Mouse (Mus musculus): ENCODE results near the gene Parp11. TPM values are rescaled to one million over a fixed set of nuclear protein-coding genes. Genes with fewer than 3 reads are reported as not detected.

Parp11 gene
- polyA plus RNA-seq (2017; shearing (Covaris generic)), result 10 to 100 TPM; 68.1 to 69.0 TPM

DNA sequence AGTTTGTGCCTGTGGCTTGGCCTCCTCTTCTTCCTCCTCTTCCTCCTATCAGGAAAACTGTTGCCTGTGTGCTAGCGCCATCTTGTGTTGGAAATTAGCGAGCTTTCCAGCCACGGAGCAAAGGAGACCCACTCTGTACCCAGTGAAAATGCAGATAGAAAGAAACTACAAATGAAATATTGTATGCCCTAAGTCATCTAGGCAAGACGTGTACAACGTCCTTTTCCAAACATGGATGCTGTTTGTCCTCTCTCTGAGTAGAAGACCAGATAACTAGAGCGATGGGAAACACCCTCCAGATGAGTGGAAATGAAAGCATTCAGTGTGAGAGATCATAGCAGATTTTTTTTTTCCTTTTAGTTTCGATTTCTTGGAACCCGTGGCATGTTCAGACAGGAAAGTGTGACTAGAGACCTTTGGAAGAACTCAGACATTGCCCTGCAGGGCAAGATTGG, at the start of gene Parp11:
TSS of gene Parp11 (plus strand) at position 405 of the 455 bp plus-strand sequence.
- ATAC-seq, result peak; percentile 95

DNA sequence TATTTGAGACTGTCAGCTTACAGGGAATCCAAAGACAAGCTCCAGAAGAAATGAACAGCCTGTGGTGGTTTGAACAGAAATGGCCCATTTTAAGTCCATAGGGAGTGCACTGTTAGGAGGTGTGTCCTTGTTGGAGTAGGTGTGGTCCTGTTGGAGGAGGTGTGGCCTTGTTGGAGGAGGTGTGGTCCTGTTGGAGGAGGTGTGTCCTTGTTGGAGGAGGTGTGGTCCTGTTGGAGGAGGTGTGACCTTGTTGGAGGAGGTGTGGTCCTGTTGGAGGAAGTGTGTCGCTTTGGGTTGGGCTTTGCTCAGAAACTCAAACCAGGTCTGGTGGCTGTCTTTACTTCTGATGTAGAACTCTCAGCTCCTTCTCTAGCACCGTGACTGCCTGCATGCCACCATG, 48.6 kb upstream of the Parp11 start:
- peak; percentile 63 for ATAC-seq

DNA sequence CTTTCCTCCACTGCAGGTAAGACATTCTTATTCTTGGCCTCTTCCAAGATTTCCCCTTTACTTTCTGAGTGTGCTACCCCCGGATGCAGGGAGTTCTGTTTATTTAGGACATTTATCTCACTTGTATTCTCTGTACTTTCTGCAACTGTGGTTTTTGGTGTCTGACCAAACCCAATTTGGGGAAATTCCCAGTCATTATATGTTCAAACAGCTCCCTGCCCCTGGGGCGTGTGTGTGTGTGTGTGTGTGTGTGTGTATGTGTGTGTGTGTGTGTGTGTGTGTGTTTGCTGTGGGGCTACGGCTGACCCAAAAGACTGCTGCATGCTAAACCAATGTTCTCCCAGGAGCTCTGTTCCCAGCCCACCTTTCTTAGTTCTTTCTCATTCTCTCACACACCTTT, 45.2 kb upstream of the Parp11 start:
- no peak for ATAC-seq

DNA sequence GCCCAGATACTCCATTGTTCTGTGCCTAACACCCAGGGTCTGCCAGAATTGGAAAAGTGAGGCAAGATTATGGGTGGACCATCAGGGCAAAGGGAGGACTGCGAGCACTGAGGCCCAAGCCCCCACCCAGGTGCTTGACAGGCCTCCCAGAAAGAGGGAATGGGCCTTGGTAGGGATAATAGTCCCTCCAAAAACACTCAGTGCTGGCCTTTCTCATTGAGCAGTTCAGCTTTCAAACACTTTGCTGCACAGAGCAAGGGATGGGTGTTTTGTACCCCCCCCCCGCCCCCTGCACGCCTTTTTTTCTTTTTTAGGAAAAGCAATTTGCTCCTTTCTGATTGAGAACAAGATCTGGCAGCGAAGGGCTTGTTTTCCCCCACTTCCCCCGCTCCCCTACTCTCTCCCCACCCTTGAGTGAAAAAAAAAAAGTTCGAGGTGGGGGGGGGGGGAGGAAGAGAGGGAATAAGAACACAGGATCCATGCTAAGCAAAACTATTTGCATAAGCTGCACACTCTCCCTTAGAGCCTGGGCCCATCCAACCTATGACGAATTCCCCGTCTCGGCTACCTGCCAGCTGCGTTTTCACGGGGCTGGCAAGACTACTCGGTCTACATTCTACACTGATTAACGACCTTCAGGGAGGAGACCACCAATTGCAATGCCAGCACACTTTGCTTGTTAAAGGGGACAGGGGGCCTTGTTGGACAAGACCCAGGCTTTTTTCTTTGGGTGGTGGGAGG, 42.4 kb upstream of the Parp11 start:
- no peak for ATAC-seq

DNA sequence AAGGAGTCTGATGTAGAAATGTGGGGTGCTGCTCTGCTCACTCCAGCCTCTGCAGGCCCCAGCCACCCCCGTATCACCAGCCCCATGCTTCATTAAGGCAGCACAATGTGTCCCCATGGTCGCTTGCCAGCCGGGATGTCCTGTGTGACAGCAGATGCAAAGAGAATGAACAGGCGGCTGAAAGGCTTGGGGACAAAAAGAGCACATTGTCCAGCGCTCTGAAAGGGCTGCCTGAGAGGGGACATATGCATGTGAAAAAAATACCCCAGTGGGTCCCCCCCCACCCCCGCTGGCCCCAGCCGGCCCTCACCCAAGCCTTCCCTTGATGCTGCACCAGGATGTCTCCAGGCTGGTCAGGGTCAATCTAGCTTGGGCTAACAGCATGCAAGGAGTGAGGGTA, 41.0 kb upstream of the Parp11 start:
- ATAC-seq, result no peak

DNA sequence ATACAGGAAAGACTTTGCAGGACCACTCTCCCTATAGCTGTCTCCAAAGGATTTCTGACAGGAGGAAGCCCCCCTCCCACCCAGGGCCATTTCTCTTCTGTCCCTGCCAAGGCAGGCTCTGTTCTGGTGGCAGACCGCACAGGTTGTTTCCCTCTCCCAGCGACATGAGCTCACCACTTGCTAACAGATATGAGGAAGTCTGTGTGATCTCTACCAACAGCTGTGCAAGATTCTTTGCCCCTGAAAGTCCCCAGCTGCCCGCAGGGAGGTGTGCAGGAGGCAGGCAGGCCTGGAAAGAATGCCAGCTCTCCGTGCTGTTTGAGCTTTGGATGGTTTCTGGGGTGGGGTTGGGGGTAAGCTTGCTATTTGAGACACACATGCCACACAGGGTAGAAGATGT, 38.9 kb upstream of the Parp11 start:
- no peak for ATAC-seq

DNA sequence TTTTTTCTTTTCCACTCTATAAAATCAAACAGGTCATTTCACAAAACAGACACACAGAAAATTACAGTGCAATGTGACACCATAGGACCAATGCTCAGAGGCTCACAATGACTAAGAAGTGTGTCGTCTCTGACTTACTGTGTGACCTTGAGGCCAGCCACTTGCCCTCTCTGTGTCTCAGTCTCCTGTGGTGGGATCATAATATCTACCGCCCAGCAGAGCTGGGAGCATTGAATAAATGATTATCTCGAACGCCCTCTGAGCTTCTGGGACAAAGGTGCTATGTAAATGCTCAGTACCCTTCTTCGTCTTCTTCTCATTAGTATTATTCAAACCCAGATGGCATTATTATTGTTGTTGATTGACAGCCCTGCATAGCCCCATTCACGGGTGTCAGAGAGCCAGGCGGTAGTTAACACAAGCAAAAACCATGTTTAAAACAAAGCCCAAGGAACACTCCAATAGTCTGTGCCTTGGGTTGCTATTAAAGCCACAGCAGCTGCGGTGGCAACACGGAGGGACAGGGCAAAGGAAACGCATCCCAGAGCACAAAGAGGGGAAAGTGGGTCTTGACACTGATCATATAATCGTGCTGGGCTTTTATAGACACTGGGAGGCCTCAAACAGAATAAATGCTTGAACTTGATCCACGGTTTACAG, 29.0 kb upstream of the Parp11 start:
- no peak for ATAC-seq

DNA sequence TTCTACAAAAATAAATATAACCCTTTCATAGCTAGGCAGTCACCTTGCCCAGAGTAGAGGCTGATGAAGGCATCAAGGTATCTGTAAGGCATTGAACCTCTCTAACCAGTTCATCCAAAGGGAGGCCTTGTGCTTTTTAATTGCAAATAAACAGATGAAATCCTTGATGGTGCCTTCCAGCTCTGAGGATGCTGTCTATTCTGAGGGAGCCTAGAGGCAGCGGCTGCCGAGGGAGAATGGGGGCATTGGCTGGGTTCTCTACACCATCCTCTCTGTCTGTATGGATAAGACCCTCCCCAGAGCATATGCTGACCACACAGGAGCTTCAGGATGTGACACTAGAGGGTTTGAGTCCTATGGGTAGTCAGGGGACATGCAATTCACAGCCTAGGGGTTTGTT, 28.3 kb upstream of the Parp11 start:
- no peak for ATAC-seq

DNA sequence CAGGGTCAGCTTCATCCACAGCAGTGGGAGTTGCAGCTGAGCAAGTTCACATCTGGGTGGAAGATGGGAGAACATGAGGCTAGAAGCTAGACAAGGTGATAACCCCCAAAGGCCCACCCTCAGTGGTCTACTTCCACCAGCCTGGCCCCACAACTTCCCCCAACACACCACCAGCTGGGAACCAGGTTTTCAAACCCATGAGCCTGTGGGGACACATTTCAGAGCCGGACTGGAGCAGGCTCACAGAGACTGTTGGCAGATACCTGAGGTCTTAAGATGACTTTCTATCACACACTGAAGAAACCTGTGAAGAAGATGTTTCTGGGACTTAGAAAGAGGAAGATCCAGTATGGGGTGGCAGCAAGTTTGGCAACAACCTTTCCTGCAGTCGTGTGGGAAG, 26.5 kb upstream of the Parp11 start:
- no peak for ATAC-seq

DNA sequence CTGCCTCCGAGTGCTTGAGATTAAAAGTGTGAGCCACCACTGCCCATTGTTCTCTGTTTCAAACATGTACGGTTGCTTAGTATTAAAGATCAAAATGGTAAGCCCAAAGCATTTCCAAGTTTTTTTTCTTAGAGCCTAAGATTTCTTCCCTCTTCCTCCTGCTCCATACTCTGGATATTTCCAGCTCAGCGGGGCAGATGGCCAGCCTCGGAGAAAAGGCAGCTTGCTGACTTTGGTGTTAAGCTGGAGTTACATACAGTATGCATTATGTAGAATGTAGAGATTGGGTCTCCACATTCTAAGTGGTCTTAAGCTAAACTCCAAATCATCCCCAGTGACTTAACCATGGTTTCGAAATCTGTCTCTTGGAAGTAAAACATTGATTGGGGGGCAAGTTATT, 21.5 kb upstream of the Parp11 start:
- ATAC-seq, result no peak

DNA sequence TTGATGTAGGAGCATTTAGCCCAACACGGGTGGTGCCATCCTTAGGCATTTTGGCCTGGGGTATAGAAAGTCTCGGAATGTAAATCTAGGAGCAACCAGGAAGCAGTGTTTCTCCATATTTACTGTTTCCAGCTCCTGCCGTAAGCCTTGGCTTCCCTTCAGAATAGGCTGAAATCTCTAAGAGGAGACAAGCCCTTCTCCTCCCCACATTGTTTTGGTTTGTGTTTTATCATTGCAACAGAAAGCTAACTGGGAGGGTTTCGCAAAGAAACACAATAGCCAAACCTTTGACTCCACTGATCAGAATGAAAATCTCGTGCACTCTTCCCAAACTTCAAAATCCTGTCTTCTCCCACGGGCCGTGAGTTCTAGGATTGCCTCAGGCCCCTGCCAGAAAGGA, 15.9 kb upstream of the Parp11 start:
- ATAC-seq, result no peak

DNA sequence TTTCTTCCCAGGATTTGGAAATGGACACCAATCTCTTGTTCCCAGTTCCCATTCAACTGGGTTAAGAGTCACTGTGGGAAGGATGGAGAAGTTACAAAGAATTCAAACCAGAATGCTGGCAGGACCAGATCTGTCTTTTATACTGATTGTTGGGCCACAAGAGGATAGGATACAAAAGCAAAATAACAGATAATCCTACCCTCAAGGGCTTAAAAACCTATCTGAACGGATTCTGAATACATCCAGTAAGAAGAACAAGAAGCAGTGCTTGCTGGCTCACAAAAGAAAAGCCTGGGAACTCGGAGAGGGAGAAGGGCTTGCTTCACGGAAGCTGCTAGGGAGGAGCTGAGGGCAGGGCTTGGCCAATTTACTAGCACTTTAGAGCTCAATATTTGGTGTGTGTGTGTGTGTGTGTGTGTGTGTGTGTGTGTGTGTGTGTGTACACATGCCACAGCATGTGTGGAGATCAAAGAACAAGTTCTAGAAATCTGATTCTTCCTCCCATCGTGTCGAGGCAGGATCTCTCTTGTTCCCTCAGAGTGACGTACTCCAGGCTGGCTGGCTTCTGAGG, 15.4 kb upstream of the Parp11 start:
- no peak for ATAC-seq

DNA sequence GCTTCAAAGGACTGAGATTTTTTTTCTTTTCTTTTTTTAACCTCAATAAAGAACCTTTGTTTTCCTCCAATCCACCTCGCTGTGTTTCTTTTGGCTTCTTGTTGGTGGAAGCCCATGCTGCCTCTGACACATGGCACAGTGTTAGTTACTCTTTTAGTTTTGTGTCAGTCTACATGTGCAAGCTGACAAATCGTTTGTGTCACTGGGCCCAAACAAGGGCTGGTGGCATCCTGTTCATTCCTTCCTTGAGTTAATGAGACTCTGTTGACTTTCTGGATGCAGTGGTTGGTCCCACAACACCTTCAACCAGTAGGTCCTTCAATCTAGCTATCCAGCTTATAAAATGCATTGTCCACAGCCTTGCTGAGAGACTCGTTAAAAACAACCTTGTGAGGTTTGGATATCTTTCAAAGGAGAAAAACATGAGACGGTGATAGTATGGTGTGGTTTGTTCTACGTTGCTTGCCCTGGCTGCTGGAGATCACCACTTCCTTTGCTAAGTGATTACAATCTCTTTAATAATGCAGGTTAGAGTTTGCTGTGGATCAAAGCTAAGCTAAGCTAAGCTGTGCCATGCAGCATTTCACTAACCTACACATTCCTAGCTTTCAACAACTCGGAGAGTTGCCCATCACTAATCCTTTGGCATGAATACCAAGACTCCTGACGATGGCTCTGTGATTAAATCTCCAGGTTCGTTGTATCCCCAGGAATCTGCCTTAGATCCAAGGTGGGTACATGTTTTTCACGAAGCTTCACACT, 12.6 kb upstream of the Parp11 start:
- peak; percentile 94 for ATAC-seq

DNA sequence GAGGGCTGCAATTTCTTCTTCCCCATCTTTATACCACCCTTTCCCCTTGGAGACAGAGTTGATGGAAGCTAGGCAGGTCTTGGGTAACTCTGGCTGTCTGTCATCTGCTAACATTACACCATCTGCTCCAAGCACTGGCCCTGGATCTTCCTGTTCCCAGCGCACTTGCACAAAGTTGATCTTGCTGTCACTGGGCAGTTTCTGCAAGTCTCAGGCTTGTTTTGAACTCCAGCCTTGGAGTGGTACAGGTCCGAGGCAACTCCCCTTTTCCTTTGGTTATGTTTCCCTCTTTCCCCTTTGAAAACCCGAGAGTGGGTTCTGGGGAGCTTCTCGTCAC, 12.0 kb upstream of the Parp11 start:
- ATAC-seq, result no peak

DNA sequence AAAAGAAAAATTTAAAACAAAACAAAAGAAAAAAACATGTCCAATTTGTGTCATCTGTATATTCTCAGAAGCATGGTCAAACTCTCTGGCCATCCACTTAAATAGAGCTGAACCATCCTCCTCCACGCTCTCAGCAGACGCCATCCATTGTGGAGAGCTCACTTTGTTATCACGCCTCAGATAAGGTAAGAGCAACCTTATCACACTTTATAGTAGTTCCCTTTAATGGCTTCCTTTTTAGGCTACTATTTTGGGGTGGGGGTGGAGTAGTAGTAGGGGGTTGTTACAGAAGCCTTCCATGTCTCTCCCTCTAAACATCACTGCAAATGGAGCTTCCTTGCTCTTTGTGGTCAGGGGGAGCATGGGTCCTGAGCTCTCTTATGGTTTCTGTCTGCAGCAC, 7.6 kb upstream of the Parp11 start:
- no peak for ATAC-seq

DNA sequence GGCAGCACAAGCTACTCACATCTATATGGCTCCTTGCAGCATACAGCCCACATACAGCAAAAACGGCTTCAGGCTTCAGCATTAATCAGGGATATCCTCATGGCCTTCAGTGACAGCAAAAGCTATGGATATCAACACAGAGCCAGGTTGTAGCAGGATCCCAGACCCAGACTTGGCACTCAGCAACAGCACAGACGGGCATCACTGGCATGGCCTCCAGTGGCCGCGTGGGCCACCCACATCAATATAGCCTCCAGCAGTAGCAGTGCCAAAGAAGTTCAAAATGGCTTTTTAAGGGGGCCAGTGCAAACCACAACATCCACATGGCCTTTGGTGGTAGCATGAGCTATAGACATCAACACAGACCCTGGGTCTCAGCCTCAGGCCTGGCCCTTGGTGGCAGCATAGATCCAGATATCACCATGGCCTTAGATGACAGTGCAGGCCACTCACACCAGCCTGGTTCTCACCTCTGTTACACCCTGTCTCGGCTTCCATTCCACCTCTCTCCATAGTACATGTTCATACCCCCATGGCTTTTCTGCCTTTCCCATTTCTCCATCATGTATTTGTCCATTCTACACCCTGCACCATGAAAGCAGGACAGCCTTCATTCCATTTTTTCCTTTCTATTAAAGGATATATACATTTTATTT, 7.0 kb upstream of the Parp11 start:
- ATAC-seq, result no peak

DNA sequence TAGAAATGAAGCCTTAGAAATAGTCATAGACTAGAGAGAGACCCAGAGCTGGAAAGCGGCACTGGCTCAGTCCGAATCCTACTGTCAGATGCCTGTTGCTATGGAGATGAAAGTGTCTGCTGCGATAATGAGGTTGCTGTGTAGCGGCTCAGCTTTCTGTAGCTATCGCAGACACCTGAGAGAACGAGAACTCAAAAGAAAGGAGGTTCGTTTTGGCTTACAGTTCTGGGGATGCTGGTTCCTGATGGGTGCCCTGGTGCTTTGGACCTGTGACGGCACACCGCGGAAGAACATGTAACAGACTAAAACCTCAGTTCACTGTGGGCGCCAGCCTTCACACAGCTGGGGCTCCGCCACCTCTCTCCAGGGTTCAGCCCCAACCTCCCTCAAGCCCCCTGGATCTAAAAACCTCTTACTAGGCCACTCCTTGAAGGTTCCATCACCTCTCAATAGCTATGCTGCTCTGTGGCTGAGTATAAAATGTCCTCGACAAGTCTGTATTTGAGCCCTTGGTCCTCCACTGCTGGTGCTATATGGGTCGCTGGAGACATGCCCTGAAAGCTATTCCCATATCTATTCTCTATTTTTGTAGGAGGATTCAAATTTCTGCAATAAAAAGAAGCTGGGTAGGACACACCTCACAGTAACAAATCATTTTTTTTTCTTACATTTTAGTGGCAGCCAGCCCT, 6.1 kb upstream of the Parp11 start:
- ATAC-seq, result no peak

DNA sequence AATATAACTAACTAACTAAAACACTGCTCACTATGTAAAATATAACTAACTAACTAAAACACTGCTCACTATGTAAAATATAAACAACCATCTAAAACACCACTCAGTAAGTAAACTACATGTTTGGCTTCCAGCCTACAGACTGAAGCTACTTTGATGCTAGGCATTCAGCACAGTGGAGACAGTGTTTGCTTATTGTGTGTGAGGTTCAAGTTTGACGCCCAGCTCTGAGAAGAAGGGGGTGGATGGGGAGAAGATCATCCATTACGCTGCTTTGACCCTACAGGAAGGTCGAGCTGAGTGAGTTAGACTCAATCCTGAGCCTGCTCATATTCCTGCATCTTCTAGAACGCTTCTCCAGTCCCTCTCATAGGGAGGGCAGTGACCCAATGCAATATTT, 4.1 kb upstream of the Parp11 start:
- ATAC-seq, result no peak

DNA sequence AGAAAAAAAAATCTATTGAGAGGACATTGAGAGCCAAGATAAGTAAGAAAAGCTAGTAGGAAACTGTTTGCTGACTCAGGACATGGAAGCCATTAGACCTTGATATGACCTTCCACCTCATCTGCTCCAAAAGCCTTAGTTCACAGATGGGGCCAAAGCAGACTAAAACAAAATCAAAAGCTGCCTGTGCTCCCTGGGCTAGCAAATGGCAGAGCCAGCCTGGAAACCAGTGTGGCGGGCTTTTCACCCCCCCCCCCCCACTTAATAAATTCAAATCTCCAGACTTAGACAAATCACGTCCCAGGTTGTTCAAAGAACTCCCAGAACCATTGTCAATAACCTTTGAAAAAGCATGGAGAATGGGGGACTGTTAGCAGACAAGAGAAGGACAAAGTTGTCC, 2.7 kb upstream of the Parp11 start:
- ATAC-seq, result no peak

DNA sequence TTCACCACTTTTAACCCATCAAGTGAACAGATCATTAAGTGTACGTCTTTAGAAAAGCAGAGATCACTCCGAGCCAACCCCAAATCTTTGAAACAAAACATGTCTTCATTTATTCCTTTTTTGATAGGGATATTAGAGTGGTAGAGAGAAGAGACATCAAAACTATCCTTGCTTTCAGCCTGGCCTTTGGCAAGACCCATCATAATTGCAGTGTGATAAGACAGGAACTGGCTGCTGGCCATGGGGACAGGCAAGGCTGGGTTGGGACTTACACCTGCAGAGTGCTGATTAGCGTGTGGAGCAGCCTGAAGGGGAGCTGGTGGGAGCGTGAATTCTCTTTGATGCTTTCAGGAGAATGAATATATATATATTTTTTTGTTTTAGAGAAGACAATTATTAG, 2.2 kb upstream of the Parp11 start:
- ATAC-seq, result no peak

DNA sequence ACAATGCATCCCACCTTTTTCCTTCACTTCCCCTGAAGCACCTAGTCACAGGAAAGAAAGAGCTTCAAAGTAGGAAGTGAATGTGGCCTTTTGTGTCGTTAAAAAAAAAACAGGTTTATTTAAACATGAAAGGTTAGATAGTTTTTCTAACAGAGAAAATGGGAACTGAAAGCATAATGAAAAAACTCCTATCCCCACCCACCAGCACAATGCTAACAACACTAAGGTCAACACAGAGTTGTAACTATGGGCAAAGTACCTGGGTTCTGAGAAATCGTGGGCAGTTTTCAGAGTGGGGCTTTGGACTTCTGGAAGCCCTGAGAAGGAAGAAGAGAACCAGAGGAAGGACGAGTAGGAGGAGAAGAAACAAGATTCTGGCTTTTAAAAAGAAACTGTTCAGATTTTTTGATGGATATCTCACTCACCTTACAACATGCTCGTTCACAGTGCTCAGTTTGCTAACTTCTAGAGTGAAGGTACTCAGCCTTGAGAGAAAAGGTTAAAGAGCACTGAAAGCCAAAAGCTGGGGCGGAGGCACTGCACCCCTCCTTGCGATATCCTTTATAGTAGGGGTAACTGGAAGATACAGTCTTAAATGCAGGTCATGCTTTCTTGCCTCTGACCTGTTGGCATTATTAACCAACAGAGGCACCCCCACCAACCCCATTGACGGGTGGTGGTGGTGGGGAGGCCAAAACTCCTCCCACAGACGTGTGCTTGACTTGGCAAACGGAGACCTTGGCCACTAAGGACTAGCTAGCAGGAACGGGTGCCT, 1.2 kb downstream of the Parp11 start:
- ATAC-seq, result peak; percentile 15

DNA sequence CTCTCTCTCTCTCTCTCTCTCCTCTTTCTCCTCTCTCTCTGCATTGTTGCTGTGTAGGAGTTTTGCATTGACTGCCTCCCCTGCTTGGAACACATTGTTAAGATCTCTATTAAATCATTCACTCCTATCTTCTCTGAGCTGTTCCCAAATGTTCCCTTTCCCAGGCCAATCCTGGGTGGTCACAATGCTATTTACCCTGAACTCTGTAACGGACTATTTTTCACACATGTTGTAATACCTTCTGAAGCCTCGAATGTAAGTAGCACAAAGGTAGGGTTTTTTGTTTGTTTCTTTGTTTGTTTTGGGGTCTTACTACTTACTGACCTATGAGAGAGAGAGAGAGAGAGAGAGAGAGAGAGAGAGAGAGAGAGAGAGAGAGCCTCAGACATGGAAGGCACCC, 2.2 kb downstream of the Parp11 start:
- no peak for ATAC-seq
